Mouse (Mus musculus): ENCODE measurements around the gene Eif2b1. TPM values are rescaled to one million over a fixed set of nuclear protein-coding genes. Genes with fewer than 3 reads are reported as not detected.
"Not testable (repeated sequence)": the region's sequence is repeated elsewhere in the genome, so short reads cannot be mapped to it uniquely, and the experiment has no call there.

Eif2b1 gene
- 10 to 100 TPM; 26.7 to 26.8 TPM for total RNA-seq (2021)
- long read RNA-seq, experiment 1, transcript Eif2b1-201 (9 exons, 2,013 nt): major isoform, 36 of 41 reads
- long read RNA-seq, experiment 1, partial matches to known transcripts: 1 of 41 reads
- long read RNA-seq, experiment 1, other reads (novel, unspliced or antisense): 4 of 41 reads
- long read RNA-seq, experiment 2, transcript Eif2b1-201 (9 exons, 2,013 nt): major isoform, 23 of 24 reads
- long read RNA-seq, experiment 2, partial matches to known transcripts: 0 of 24 reads
- long read RNA-seq, experiment 2, other reads (novel, unspliced or antisense): 1 of 24 reads

GRCm38 (mm10) chr5:124578633-124579317, at the start of gene Eif2b1, which contains the start of gene Gtf2h3:
TSS of gene Eif2b1 (minus strand) at chr5:124579131.
TSS of gene Gtf2h3 (plus strand) at chr5:124579140.
- DNase-seq: peak; percentile 95 to 97

DNA sequence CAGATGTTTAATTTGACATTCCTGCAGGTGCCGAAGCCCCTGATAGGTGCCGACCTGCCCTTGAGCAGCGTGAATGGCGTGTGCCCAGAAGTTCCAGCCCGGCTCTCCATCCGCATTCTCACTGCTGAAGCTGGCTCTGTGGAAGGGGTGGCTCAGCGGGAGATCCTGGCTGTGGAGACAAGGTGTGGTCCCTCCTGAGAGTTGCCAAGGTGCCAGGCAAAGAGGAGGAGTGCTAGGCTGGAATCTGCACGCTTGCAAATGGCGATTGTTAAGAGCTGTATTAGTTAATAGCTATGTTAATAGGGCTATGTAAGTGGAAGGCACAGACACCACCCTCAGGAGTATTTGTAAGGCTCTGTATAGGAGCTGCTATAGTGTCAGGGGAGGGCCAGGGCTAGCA, 45.4 kb upstream of the Eif2b1 start:
- no peak for DNase-seq

DNA sequence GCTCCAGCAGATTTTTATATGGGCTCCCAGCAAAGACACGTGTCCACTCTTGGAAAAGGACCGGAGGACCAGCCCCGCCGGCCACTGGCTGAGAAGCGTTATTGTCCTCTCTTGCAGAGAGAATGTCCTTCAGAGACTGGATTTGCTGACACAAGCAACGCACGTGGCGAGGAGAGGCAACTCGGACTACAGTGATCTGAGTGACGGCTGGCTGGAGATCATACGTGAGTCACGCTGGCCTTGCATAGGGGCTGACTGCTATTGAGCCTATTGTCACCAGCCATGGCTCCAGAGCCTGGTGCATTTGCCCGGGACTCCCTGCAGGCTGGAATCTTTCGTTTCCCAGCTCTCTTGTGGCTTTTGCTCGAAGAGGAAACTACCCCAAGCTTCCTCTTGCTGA, 44.0 kb upstream of the Eif2b1 start:
- DNase-seq: peak; percentile 16 to 23

GRCm38 (mm10) chr5:124621362-124621761, 42.4 kb upstream of the Eif2b1 start:
- peak in 1 of 2 experiments; percentile 20 for DNase-seq

- DNase-seq: no peak
Observed at GRCm38 (mm10) chr5:124618711-124619110, 39.8 kb upstream of the Eif2b1 start.

DNA sequence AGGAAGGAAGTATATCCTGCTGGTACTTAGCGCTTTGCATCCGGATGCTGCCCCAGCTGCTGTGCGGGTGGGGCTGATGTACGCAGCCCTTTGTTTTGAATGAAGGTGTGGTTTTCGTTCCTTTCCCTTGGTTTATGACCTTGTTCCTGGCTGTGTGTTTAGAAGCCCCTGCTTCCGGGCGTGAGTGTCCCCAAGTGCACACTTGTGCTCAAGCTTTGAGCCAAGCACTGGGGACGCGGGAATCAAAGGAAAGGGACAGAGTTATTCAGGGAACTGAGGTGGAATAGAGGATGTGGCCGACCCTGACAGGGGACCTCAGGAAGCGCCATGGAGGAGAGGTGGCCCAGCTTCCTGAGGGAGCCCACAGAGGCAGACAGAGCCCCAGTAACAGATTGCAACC, 35.8 kb upstream of the Eif2b1 start:
- peak; percentile 13 to 51 for DNase-seq

- DNase-seq: no peak
Observed at GRCm38 (mm10) chr5:124610965-124611364, 32.0 kb upstream of the Eif2b1 start.

DNA sequence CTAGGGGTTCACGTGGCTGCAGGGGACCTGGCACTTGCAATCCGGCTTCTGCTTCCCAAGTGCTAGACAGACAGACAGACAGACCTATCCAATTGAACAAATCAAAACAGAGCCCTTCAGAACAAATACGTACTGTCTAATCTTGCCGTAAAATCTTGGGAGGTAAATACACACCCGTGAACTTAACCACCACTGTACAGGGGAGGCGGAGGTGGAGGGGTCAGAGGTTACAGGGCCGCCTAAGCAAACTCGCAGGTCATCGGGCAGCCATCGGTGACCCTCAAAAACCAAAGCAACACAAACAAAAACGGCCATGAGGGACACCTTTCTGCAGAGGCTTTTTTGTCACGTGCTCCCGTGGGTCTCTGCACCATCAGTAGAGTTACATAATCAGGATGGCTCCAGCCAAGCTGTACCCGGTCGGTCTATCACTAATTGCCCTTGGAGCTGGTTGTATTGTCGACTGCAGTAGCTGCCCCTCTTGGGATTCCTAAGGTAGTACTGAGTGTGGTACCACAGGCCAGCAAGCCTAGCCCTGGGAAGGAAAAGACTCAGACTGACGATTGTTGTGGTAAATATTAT, 26.2 kb upstream of the Eif2b1 start:
- DNase-seq: no peak

DNA sequence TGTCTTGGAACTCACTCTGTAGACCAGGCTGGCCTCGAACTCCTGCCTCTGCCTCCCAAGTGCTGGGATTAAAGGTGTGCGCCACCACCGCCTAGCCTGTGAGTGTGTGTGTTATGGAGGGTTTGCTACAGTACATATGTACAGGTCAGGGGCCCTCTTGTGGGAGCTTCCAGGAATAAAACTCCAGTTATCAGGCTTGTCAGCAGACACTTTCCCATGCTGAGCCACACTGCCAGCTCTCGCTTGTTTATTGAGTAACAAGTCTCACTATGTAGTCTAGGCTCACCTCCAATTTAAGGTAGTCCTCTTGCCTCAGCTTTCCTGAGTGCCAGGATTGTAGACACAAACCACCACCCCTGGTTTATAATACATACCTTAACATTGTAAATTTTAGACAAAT, 25.4 kb upstream of the Eif2b1 start:
- peak; percentile 15 to 34 for DNase-seq

DNA sequence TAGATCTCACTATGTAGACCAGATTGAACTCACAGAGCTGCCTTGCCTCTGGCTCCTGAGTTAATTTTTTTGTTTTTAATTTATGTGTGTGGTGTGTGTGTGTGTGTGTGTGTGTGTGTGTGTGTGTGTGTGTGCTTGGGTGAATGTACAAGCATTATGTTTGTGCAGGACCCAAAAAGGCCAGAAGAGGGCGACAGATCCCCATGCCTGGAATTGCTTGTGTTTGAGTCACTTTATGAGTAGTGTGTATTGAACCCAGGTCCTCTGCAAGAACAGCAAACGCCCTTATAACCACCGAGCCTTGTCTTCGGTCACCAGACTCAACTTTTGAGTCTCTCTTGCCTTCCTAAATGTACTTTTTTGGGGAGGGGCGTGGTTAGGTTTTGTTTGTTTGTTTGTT, 23.4 kb upstream of the Eif2b1 start:
- DNase-seq: peak in 1 of 2 experiments; percentile 68

DNA sequence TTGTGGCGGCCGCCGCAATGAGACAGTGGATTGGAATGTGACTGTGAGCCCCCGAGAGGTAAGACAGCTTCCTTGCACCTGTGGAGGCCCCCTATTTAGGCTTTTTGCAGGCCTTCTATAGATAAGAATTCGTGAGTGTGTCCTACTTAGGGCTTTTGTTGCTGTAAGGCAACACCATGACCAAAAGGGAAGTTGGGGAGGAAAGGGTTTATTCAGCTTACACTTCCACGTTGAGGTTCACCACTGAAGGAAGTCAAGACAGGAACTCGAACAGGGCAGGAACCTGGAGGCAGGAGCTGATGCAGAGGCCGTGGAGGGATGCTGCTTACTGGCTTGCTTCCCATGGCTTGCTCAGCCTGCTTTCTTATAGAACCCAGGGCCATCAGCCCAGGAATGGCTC, 20.8 kb upstream of the Eif2b1 start:
- not testable (repeated sequence) for DNase-seq

- peak; percentile 95 to 97 for DNase-seq
Observed at GRCm38 (mm10) chr5:124598224-124599174, 19.6 kb upstream of the Eif2b1 start.

GRCm38 (mm10) chr5:124592768-124593167, 13.8 kb upstream of the Eif2b1 start:
- DNase-seq: no peak

GRCm38 (mm10) chr5:124582515-124582914, 3.6 kb upstream of the Eif2b1 start:
- DNase-seq: peak in 1 of 2 experiments; percentile 37

DNA sequence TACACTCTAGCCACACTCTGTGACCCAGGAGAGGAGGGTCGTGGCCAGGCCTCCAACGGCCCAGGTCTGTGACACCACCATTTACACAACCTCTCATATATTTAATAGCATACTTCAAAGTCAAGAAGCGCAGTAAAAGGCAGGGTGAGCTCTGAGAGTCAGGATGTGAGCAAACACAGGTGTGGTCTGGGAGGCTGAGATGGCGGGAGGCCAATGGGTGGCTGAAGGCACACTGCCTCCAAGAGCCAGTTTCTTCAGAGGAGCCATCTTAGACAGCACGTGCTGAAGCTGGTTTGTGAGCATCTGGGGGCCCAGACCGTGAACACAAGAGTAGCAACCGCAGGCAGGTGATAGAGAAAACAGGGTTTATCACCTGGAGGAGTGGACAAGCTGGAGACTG, 3.5 kb downstream of the Eif2b1 start:
- DNase-seq: no peak

DNA sequence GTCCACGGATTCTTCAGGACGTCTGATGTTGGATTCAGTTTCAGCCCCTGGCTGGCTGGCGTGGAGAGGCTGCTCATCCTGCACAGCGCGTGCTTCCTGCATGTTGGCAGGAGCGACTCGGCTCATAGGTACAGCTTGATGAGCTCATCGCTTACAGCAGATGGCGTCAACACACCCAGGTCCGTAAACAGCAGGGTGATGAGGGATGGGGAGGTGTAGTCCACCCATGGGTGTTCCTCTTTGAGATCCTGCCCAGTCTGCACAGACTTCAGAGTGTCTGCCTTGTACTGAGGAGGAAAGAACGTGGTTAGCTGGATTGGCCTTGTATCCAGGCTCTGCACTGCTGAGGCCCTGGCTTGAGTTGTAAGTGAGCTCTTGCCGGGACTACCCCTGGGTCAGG, 7.9 kb downstream of the Eif2b1 start:
- no peak for DNase-seq

GRCm38 (mm10) chr5:124555145-124555544, 23.8 kb downstream of the Eif2b1 start:
- peak in 1 of 2 experiments; percentile 37 for DNase-seq

DNA sequence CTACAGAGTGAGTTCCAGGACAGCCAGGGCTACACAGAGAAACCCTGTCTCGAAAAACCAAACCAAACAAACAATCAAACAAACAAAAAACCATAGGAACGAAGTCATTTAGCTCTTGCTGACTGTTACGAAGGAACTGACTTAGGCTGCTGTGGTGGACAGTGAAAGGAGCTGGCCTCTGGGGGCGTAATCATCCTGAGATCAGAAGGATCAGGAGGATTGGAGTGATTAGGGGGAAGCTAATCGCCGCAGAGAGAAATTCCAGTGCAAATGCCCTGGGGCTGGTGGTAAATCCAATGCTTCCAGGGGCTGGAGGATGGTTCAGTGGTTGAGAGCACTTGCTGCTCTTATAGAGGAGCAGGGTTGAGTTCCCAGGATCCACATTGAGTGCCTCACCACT, 25.3 kb downstream of the Eif2b1 start:
- DNase-seq: no peak

GRCm38 (mm10) chr5:124552558-124553307, 26.2 kb downstream of the Eif2b1 start, which contains the start of gene Ddx55:
TSS of gene Ddx55 (plus strand) at chr5:124552864.
- peak; percentile 94 to 96 for DNase-seq

- DNase-seq: no peak
Observed at GRCm38 (mm10) chr5:124552094-124552472, 26.8 kb downstream of the Eif2b1 start.

Measured in heart, adult 18-20 months (tissue).